Mouse (Mus musculus) cerebellum, adult 2 months (tissue): ENCODE data around the gene Gpr1.

Source experiments
- CTCF ChIP-seq: fragments of 200-500 bp; IDR thresholded peaks from 2 replicates; pipeline ENCODE4 v1.5.1; 2011; ENCODE audit warnings: low read depth, mild to moderate bottlenecking, control low read depth, low read length, moderate library complexity, borderline replicate concordance; ENCODE audit not compliant: insufficient read depth
- POLR2A ChIP-seq: fragments of 200-500 bp; IDR thresholded peaks from 2 replicates; pipeline ENCODE4 v1.6.1; 2011; ENCODE audit warnings: low read length, control low read depth, borderline replicate concordance; ENCODE audit not compliant: insufficient read depth

GRCm38 (mm10) chr1:63203471-63203870, 10.9 kb downstream of the Gpr1 start:
- no peak for TF ChIP-seq CTCF
- TF ChIP-seq POLR2A: no peak
